Mouse (Mus musculus) CD4-positive, CD25-positive, alpha-beta regulatory T cell, adult 4 months (primary cell): ENCODE measurements around the gene Etv6. TPM values are rescaled to one million over a fixed set of nuclear protein-coding genes. Genes with fewer than 3 reads are reported as not detected.

Experiments used
- ATAC-seq: one replicate; pipeline ENCODE4 v1.8.0; 2017
- polyA plus RNA-seq, 2 experiments: library from polyadenylated mRNA; unstranded; fragments of 100-300 nt; shearing (Covaris generic); gene quantifications; one replicate each; pipeline ENCODE4 v1.2.1; 2017

The Etv6 gene
- polyA plus RNA-seq, 2 experiments from 2014 or later = 9.6 to 11.6 TPM

DNA sequence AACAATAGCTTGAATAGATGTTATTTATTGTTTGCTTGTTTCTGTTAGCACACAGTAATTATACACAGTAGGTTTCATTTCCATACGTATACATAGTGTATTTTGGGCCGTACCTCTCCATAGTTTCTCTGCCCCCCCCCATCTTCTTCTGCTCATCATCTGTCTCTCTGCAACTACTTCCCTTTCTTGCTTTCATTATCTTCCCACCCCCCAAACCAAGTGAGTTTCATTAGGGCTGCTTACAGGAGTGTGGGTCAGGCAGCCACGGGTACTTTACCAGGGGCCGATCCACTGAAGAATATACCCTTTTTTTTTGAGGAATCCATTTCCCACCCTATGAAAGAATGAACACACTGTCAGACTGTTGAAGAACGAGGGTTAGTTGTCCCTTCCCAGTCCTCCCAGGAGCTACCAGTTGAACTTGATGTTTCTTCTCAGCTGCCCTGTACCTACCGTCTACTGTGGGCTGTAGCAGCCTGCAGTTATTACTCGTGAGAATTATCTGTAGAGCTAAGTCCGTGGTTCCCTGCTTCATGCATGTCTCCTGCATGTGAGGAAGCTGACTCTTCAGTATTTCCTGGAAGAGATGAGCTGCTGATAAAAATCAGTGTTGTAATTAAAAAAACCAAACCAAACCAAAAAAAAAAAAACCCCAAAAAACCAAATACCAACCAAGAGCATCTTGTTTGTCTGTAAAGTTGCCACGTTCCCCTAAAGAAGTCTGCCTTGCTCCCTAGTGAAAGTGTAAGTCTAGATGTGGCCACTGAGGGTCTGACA is 9.8 kb downstream of the Etv6 start:
- ATAC-seq = peak; percentile 44

DNA sequence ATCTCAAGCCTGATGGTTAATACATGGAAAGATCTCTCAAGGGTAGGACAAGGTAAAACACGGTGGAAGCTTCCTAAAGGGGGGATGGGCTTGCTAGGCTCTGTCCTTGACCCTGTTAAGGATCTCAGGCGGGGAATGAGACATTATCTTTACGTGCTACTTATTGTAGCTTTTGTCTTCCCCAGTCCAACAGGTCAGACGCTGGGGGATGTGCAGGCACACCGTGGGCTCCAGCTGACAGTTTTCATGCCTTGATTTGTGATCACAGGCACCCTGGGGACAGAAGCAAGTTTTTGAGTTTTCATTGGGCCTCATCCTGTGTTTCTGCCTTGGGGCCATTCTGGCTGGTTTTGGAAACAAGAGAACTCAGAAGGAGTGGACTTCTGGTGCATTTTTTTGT is 10.6 kb downstream of the Etv6 start:
- no peak for ATAC-seq

DNA sequence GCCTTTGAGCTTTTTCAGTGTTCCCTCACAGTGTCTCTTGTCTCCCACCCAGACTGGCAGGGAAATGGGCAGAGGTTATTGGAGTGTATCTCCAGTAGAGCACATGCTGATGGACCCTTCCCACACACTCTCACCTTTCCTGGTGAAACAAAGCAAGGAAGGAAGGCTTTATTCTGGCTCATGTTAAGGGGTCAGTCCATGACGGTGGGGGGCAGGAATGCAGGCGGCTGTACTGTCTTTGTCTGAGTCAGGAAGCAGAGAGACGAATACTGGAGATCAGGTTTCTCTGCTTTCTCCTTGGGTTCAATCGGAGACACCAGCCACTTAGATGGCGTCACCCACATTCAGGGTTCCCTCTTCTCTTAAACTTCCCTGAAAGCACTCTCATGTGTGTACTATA is 11.7 kb downstream of the Etv6 start:
- ATAC-seq = no peak

DNA sequence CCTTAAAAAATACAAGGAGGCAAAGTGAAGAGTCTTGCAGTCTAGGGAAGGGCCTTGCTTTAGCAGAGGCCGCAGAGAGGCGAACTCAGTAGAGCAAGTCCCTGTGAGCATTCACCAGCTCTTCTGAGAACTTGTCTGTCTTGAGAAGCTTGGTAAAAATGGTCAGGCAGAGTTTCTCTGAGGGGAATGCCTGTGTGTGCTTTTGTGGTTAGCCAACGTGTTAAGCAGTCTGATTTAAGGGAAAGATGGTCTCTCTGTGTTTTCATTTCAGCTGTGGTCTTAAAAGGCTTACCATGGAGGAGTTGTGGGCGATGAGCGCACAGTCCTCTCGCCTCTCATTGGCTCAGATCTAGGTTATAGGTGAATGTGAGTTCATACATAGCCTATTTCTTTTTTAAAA is 12.5 kb downstream of the Etv6 start:
- ATAC-seq = peak; percentile 67

DNA sequence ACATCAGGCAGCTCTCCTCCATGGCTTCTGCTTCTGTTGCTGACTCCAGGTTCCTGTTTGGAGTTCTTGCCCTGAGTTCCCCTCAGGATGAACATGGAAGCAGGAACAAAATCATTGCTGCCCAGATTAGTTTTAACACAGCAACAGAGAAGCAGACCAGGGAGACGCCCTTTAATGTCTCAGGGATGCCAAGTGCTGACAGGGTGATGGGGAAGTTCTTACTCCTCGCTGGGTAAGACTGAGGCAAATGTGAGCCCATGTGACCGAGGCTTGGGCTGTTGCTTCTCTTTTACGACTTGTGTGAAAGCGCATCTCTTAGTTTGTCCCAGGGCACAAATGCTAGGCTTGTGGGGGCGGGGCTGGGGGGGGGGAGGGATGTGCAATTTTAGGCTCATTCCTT is 13.5 kb downstream of the Etv6 start:
- no peak for ATAC-seq

DNA sequence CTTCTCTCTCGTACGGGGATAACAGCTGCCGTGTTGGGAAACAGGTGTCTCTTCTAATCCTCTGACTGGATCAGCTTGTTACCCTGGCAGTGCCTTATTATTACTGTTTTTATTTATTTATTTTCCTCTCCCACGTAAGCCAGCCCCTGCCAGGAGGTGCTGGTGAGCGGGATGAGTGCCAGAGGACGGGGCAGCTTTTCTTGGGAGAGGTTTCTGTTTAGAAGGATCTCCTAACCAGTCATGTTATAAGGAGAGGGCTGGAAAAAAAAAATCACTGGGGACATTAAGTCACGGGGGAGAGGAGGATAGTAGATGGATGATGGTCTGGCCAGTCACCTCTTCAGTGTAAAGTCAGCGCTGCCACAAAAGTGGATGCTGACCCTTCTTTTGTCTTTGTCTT is 15.0 kb downstream of the Etv6 start:
- ATAC-seq = no peak

DNA sequence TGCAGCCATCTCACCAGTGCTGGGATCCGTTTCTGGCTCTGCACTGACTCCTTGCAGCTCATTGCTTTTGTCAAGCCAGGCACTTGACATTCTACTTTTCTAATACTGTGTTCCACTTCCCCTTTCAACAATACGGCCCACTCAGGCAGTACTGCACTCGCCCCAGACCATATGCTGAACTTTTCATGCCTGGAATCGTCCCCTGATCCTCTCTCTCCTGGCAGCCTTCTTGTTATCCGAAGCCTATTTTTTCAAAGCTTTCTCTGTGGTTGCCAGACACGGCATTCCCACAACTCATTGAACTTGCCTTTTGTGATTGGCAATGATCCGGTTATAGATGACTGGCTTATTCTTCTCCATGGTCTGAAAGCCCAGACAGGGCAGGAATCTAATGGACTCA is 16.4 kb downstream of the Etv6 start:
- ATAC-seq = no peak

DNA sequence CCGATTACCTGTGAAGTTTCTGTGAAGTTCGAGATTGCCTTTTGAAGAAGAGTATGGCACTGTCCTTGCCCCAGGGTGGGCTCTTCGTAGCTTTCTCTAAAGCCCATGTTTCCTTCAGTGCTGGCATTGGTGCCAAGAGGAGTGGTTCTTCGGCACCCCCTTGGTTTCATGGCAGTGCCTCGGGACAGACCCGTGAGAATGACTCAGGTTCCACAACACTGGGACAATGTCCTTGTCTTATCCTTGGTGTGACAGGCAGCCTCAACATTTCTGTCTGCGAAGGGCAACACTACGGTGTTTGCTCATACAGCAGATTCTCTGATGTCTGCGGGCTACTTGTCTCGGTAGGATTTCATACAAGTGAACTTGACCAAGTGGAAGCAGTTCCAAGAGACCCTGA is 17.6 kb downstream of the Etv6 start:
- ATAC-seq = no peak

DNA sequence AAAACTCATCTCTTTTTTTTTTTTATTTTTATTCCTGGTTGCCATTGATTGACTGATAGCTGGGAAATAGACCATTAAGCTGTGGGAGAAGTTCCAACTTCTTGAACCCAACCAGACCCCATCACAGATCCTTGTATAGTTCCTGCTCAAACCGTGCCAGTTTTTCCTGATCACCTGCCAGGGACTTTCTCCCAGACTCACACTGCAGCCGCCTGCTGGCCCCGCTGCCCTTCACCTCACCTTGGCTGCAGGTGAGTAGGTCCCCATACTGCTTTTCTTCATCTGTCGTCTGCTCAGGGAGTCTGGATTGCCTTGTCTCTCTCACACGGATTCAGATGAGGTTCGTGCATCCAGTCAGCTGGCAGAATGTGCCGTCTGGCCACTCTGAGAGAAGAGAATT is 18.1 kb downstream of the Etv6 start:
- ATAC-seq = no peak

DNA sequence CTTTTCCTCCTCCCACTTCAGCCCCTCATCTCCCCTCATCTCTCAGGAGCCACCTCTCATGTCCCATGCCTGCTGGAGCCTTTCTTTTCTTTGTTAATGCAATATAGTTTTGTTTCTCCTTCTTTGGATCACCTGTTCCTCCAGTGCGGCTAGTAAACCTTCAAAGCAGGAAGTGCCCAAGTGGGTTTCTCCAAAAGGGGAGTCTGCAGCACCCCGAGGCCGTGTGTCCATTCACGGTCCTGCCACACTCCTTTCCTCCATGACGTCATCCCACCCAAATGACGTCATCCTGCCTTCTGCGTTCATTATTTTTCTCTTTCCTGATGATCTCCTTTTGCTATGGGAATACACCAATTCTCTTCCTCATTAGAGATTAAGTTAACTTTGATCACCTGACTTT is 20.1 kb downstream of the Etv6 start:
- ATAC-seq = no peak

DNA sequence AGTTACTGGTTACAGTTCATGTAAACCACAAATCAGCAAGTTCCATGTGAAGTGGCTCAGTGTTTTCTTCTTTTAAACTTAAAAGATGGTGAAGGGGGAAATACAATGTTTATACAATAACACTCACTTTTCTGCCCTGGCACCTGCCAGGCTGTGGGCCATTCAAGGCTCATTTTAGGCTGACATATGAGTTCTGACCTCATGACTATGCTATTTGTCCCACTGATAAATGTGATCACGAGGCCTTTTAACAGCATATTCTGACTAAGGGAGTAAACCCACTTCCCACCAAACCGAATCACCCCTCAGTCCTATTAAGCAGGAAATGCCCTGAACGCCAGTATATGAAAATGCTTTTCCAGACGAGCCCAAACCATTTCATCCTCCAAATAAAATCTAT is 23.0 kb downstream of the Etv6 start:
- no peak for ATAC-seq

DNA sequence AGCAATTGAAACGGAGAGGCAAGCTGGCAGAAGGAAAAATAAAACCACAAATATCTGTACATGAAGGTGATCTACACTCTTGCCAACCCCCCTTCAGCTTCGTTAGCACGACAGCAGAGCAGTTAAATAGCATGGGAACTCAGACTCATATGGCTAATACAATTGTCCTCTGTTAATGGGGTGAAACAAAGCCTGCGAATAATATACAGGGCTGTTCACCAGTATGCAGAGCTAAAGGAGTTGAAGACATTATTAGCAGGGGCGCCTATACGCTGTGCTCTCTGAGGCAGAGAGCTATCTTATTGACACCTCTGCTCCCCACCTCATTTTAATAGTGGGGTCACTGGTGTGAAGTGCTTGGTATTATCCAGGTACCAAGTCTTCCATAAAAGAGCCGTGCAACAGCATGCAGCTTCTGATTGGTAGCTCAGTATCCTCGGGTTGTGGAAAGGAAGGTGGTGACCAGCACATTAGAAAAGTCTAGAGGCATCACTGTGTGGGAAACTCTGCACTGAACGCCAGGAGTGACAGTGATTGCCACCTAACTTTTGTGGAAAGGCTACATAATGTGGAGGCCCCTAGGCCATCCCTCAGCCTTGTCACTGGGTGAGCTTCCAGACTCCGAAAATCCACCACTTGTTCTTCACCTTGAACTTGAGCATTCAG is 23.5 kb downstream of the Etv6 start:
- peak; percentile 10 for ATAC-seq

DNA sequence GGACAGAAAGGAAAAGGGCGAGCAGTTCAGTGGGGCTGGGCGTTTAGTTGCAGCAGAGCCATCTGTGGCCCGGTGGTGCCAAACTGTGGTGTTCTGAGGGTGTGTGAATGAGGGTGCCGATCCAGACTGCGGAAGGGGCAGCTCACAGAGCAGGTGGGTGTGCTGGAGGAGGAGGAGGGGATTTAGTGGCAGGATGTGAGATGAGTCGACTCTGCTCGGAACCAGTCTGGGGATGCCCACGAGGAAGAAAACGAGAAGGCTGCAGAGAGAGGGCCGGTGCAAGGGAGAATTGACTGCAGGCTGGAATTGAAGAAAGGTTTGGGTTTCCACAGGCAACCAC is 24.0 kb downstream of the Etv6 start:
- ATAC-seq = peak; percentile 73

DNA sequence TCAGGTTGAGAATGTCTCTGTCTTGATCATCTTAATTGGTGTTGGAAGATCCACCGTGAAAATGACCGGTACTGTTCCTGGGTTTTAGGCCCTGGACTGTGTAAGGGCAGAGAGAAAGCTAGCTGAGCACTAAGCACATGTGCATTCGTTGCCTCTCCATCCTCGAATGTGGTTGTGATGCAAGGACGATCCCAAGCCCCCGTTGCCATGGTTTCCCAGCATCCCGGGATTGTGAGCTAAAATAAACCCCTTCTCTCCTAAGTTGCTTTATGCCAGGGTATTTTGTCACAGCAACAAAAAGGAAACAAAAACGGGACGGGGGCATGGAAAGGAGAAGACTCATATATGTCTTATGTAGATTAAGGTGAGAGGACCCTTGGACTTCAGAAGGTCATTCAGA is 24.5 kb downstream of the Etv6 start:
- ATAC-seq = no peak

DNA sequence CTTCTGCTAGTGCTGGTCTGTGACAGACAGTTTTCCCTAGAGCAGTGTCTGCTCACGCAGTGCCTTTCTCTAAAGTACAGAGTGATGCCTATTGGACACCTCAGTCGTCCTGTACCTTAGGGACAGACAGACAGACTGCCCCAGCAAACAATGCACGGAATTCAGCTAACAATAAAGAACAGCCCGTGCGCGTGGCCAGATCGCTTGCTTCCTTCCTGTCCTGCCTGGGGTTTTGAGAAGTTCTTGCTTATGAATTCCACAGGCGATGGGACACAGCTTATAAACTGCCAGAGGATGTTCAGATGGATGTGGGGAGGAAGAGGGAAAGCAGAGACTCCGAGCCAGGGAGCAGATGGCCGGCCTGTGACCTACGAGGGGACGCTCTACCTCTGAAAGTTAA is 25.3 kb downstream of the Etv6 start:
- no peak for ATAC-seq

DNA sequence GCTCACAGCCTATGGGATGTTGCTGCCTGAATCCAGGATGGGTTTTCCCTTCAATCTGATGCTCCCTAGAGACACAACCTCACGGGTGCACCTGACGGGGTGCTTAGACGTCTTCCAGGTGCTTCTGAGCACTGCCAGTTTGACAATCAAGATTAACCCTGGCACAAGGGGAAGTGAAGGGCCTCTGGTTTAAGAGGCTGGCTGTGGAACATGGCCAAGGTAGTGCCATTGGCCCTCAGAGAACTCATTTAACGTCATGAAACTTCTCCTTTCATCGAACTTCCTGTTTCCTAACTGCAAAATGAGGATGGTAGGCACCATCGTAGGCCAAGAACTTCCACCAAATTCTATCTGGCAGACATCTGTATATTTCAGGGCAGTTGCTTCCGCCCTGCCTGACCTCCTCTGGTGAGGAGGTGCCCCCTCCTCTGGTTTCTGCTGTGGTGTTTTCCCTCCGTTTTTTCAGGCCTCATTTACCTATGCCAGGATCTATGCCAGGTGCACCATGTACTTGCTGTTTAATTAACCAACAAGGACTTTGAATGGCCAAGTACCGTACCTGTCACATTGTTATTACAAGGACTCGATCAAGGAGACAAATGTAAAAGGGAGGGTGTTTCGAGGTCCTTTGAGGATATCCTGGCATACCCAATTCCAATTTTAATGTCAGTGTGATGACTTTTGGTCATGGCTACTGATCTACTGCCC is 29.7 kb downstream of the Etv6 start:
- no peak for ATAC-seq

DNA sequence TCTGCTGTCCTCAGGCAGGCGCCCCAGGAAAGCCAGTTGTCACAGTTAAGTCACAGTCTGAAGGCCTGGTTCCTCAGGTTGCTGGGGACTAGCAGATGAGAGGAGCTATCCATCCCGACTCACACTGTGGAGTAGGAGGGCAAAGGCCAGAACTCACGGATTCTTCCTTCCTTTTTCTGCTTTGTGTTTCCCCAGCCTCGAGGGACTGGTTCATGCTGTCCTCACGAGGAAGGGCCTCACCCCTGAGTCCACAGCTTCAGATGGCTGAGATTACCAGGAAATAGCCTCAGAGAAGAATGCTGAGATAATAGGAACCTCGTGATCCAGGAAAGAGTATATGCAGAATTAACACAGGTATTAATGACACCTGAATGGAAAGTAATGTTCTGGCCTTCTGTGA is 30.6 kb downstream of the Etv6 start:
- ATAC-seq = no peak

DNA sequence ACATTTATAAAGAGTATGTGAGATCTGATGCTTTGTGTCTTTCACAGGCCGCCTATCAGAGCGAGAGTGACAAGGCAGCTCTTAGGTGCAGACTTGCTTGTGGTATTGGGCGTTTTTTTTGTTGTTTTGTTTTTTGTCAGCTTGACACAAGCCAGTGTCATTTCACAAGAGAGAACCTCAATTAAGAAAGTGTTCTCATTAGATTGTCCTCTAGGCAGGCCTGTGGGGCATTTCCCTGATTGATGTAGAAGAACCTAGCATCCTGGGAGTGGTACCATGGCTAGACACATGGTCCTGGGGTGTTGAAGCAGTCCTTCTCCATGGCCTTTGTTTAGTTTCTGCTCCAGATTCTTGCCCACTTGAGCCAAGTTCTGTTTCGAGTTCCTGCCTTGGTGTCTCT is 31.5 kb downstream of the Etv6 start:
- peak; percentile 56 for ATAC-seq

DNA sequence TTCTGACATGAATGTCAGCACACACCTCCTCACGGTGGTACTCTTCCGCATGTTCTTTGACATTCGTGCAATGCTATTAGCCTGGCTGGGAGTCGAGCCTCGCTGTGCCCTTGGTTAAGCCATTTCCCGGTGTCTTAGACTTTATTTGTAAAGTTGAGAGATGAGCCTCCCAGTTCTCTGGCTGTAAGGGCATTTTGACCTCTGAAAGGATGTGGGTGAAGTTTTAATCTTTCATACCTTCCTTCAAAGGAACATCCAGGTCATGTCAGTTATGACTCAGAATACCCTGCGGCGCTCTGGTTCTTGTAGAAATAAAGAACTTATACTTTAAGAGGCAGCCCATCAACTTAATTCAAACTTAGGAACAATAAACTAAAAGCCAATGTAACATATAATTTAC is 32.0 kb downstream of the Etv6 start:
- peak; percentile 77 for ATAC-seq

DNA sequence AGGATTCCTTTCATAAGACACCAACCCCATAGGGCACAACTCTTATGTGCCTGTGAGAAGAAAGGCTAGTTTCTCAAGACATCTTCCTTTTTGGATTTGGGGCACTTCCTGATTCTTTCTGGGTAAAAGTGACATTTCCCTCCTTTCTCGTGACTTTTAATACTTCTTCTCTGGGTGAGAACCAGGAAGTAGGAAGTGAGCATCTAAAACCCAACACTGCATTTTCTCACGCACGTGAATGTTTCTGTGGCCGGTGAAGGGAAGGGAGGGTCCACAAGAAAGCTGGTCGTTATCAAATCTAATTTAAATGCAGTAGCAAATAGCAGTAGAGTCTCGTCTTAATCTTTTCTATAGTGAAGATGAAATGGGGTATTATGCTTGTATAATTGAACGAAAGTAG is 36.9 kb downstream of the Etv6 start:
- no peak for ATAC-seq

DNA sequence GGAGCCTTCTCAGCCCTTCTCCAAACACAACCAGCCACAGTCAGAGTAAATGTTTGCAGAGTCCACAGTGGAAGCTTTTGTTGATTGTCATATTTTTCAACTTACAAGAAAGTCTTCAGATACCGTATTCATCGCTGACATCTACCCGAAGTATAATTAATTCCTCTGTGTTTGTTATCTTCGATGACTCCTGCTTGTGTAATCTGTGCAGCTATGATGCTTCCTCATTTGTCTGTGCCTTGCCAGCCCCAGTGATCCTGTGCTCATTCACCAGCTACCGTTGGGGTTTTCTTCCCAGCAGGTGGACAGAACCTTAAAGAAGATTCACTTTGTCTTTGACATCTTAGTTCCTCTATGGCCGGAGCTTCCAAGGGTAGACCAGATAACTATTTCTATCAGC is 37.4 kb downstream of the Etv6 start:
- no peak for ATAC-seq

DNA sequence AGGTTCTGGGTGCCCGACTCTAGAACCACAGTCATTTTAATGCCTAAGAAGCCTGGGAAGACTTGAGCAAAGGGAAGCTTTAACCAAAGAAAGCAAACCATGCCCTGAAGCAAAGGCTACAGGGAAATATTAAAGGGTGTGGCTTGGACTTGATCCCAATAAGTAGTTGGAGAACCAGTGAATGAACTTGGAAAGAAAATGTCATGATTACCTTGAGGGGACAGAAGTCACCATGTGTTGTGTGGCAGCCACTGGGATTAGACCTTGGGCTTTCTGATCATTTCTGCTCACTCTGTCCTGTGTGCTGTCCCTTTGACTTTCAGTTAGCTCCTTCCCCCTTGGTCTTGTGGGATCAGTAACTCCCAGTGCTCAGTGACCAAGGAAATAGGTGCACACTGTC is 38.9 kb downstream of the Etv6 start:
- no peak for ATAC-seq

DNA sequence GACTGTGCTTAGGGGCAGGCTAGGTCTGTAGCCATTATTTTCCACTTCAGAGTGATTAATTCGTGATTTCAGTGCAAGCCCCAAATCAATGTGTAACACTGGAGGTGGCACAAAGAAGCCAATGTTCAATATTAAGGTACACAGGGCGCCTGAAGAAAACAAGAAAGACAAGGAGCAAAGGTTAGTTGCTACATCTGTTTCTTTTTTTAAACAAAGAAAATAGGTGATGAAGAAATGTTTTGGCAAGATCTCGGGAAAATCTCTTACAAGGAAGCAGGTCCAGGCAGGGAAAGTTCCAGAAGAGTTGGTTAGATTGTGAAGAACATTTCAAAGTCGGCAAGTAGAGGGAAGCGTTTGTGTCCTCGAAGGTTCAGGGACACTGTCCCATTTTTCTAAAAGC is 39.5 kb downstream of the Etv6 start:
- no peak for ATAC-seq

DNA sequence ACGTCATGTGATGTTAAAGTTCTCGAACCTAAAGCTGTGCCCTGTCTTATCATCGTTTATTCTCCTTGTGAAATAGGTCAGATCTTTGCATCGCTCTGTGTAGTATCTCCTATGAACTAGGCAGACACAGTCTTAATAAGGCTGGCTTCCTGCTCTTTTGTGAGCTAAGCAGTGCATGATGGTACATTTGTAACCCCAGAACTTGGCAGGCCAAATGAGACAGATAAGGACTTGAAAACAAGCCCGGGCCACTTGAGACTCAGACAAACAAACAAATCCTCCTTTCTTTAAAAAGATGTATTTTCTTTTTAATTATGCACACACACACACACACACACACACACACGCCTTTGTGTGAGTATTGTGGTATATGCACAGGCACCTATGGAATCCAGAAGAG is 42.5 kb downstream of the Etv6 start:
- ATAC-seq = no peak
